Mouse (Mus musculus) midbrain, postnatal 0 days (tissue): ENCODE results near the gene Nfatc2ip. TPM values are rescaled to one million over a fixed set of nuclear protein-coding genes. Genes with fewer than 3 reads are reported as not detected.

Experiments used
- ATAC-seq: fragments of 200-750 bp; cut with Nextera tagmentation; 2 replicates; pipeline ENCODE4 v1.8.0; 2017; ENCODE audit warnings: moderate number of reproducible peaks, mild to moderate bottlenecking, moderate TSS enrichment, moderate library complexity; ENCODE audit not compliant: low FRiP score
- DNase-seq: peaks from one replicate; pipeline ENCODE4 v3.0.0-alpha.2; 2015; ENCODE audit warnings: low spot score
- H3K27ac ChIP-seq: fragments of 300-500 bp; sonication (generic); 2 replicates; pipeline ENCODE4 v1.5.1; 2014; ENCODE audit warnings: low read depth, mild to moderate bottlenecking, low read length, mixed read lengths
- H3K27me3 ChIP-seq: fragments of 300-500 bp; sonication (generic); 2 replicates; pipeline ENCODE4 v1.6.1; 2014; ENCODE audit warnings: low read length, control low read depth, mixed read lengths; ENCODE audit not compliant: insufficient read depth
- H3K36me3 ChIP-seq: fragments of 300-500 bp; sonication (generic); 2 replicates; pipeline ENCODE4 v1.6.1; 2014; ENCODE audit warnings: low read length, control low read depth, mixed read lengths; ENCODE audit not compliant: insufficient read depth
- H3K4me1 ChIP-seq: fragments of 300-500 bp; sonication (generic); 2 replicates; pipeline ENCODE4 v1.6.1; 2014; ENCODE audit warnings: mild to moderate bottlenecking, control low read depth, antibody characterized with exemption, low read length, mixed read lengths; ENCODE audit not compliant: insufficient read depth
- H3K4me2 ChIP-seq: fragments of 300-500 bp; sonication (generic); 2 replicates; pipeline ENCODE4 v1.6.1; 2014; ENCODE audit warnings: low read depth, mild to moderate bottlenecking, low read length, mixed read lengths; ENCODE audit not compliant: poor library complexity, severe bottlenecking
- H3K4me3 ChIP-seq: fragments of 300-500 bp; sonication (generic); 2 replicates; pipeline ENCODE4 v1.5.1; 2014; ENCODE audit warnings: low read depth, mild to moderate bottlenecking, low read length, moderate library complexity
- H3K9ac ChIP-seq: fragments of 300-500 bp; sonication (generic); replicated peaks from 2 replicates; pipeline ENCODE4 v1.6.1; 2014; ENCODE audit warnings: mild to moderate bottlenecking, low read length, moderate library complexity, mixed read lengths; ENCODE audit not compliant: poor library complexity, severe bottlenecking
- H3K9me3 ChIP-seq: fragments of 300-500 bp; sonication (generic); 2 replicates; pipeline ENCODE4 v1.6.1; 2016; ENCODE audit warnings: low read length, control low read depth
- CTCF ChIP-seq: IDR thresholded peaks from 2 replicates; pipeline ENCODE4 v1.5.1; 2016; ENCODE audit warnings: antibody characterized with exemption, mild to moderate bottlenecking
- WGBS: fragments of 180-500 bp; shearing (Covaris S2); extraction: QIAGEN DNeasy Blood & Tissue Kit; methylation state at CpG from one replicate; pipeline ENCODE4 v1.1.7; 2014; 5-methylcytosine and 5-hydroxymethylcytosine counted together
- polyA plus RNA-seq: library from polyadenylated mRNA; unstranded; fragments of >200 nt; fragmentation: Nextera tagmentation; extraction: Ambion mirVana; gene quantifications from 2 replicates; pipeline ENCODE4 v1.2.1, GENCODE M21; 2015
- total RNA-seq: library from RNA; depleted of rRNA; stranded (reverse); fragments of >200 nt; gene quantifications from 2 replicates; pipeline ENCODE4 v1.2.3, GENCODE M21; 2014

The Nfatc2ip gene
- total and polyA plus RNA-seq, 2 experiments from 2014 or later = 2.4 to 6.0 TPM

GRCm38 (mm10) chr7:126377278-126378158, 19.0 kb downstream of the Nfatc2ip start, which contains the start of gene Spns1:
Spns1 (minus strand) TSS chr7:126377450.
- Histone ChIP-seq H3K27me3 (no peaks in the 10 kb centered on the region), H3K9me3 (no peaks in the 10 kb centered on the region), H3K4me3 (peak within 1 kb of the TSS; percentile 91), H3K9ac (peak within 1 kb of the TSS; percentile 82), H3K27ac (peak within 1 kb of the TSS; percentile 81), H3K4me1 (peaks cover 8% of the 10 kb centered on the region; the same call in 1 of the 2 replicates), H3K36me3 (peaks cover 12% of the 10 kb centered on the region), H3K4me2 (peak within 1 kb of the TSS; percentile 96)
- WGBS = under 1% methylated on average over 33 of the region's 33 CpGs
- DNase-seq (peak; percentile 99), ATAC-seq (peak; percentile 96)
- peak; percentile 91 for TF ChIP-seq CTCF

DNA sequence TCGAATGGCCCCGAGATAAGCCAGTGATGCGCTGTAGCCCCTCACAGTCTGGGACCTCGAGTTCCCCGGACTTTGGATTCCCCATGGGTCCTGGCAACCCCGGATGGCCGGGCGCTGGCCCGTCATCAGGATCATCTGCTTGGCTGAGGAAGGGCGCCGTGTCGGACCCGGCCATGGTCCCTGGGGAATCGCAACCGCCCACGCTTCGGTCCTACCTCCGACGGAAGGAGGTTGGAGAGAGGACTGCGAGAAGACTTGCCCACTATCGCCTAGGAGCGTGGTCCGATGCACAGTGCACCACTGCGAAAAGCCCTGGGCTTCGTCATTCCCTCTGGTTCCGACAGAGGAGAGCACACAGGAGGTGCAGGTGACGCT, 19.6 kb downstream of the Nfatc2ip start:
- peak overlapping the region; percentile 91 for H3K4me3 ChIP-seq
- ATAC-seq = peak; percentile 47
- 1% methylated on average over 27 of the region's 27 CpGs for WGBS
- no peak for DNase-seq
- no peaks in the 10 kb centered on the region for H3K9me3 ChIP-seq
- no peak for TF ChIP-seq CTCF
- H3K9ac ChIP-seq = peak overlapping the region; percentile 82
- no peaks in the 10 kb centered on the region for H3K27me3 ChIP-seq
- H3K27ac ChIP-seq = peak overlapping the region; percentile 57
- peaks cover 18% of the 10 kb centered on the region for H3K36me3 ChIP-seq
- peaks cover 8% of the 10 kb centered on the region; the same call in 1 of the 2 replicates for H3K4me1 ChIP-seq
- H3K4me2 ChIP-seq = peak overlapping the region; percentile 96

GRCm38 (mm10) chr7:126375012-126375411, 21.5 kb downstream of the Nfatc2ip start:
- H3K4me1 ChIP-seq = peaks cover 8% of the 10 kb centered on the region; the same call in 1 of the 2 replicates
- peaks cover 37% of the 10 kb centered on the region for H3K36me3 ChIP-seq
- WGBS = 86% methylated on average over 5 of the region's 5 CpGs
- TF ChIP-seq CTCF = peak; percentile 43
- DNase-seq (no peak), ATAC-seq (no peak)
- H3K4me3 ChIP-seq = no peak overlapping the region
- no peaks in the 10 kb centered on the region for H3K9me3 ChIP-seq
- H3K27ac ChIP-seq = no peak overlapping the region
- H3K4me2 ChIP-seq = no peak overlapping the region
- H3K27me3 ChIP-seq = no peaks in the 10 kb centered on the region
- no peak overlapping the region for H3K9ac ChIP-seq

- WGBS = 81% methylated on average over 6 of the region's 6 CpGs
- DNase-seq = no peak
- peaks cover 41% of the 10 kb centered on the region for H3K36me3 ChIP-seq
Observed at GRCm38 (mm10) chr7:126374526-126374925, 22.0 kb downstream of the Nfatc2ip start.

DNA sequence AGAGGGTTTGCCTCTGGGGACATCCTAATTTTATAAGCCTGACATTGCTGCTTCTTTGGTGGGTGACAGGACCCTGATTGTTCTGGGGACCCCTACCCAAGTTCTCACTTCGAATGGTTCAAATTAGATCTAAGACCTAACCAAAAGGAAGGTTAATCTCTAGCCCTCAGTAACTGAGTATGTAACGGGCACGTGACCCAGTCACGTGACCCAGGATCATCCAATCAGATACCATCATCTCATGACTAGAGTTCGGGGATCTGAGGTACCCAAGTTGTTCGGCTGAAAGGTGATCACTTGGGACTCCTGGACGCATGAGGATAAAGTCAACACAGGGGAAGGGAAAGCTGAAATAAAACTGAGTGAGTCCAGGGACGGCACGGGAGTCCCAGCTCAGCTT, 23.5 kb downstream of the Nfatc2ip start:
- no peak for DNase-seq
- no peaks in the 10 kb centered on the region for H3K9me3 ChIP-seq
- peaks cover 8% of the 10 kb centered on the region; the same call in 1 of the 2 replicates for H3K4me1 ChIP-seq
- peaks cover 46% of the 10 kb centered on the region for H3K36me3 ChIP-seq
- H3K27ac ChIP-seq = no peak overlapping the region
- no peak overlapping the region for H3K4me2 ChIP-seq
- no peak for ATAC-seq
- no peak overlapping the region for H3K9ac ChIP-seq
- 90% methylated on average over 9 of the region's 9 CpGs for WGBS
- TF ChIP-seq CTCF = no peak
- no peak overlapping the region for H3K4me3 ChIP-seq
- H3K27me3 ChIP-seq = no peaks in the 10 kb centered on the region

More at GRCm38 (mm10) chr7:126374526-126374925, 22.0 kb downstream of the Nfatc2ip start:
- no peak overlapping the region for H3K4me2 ChIP-seq
- H3K9me3 ChIP-seq = no peaks in the 10 kb centered on the region
- ATAC-seq = no peak
- TF ChIP-seq CTCF = no peak
- no peak overlapping the region for H3K27ac ChIP-seq
- peaks cover 8% of the 10 kb centered on the region; the same call in 1 of the 2 replicates for H3K4me1 ChIP-seq
- no peak overlapping the region for H3K4me3 ChIP-seq
- H3K9ac ChIP-seq = no peak overlapping the region
- no peaks in the 10 kb centered on the region for H3K27me3 ChIP-seq

DNA sequence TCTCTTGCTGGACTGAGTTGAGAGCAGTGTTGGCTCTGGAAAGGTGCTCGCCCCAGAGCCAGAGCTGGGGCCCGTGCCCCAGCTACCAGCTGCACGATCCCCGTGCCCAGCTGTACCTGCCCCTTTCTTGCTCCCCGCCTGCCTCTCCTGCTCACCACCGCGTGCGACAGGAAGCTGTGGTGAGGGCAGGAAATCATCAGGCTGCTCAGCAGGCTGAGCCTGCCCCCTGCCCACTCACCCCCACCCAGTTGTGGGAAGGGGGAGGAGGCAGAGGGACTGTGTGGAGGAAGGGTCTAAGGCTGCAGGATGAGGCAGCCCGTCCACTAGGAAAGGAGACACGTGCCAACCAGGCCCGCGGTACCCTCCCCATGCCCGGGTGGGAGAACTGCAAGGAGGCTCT, 27.1 kb downstream of the Nfatc2ip start, which contains the start of gene Lat:
Gene Lat (minus strand): TSS at position 178 of the 400 bp plus-strand sequence.
- no peak for DNase-seq
- WGBS = 86% methylated on average over 13 of the region's 13 CpGs
- no peaks in the 10 kb centered on the region for H3K27me3 ChIP-seq
- H3K4me2 ChIP-seq = no peak within 1 kb of the TSS
- ATAC-seq = no peak
- no peak for TF ChIP-seq CTCF
- H3K9me3 ChIP-seq = no peaks in the 10 kb centered on the region
- no peak within 1 kb of the TSS for H3K4me3 ChIP-seq
- peaks cover 47% of the 10 kb centered on the region for H3K36me3 ChIP-seq
- H3K27ac ChIP-seq = no peak within 1 kb of the TSS
- no peaks in the 10 kb centered on the region for H3K4me1 ChIP-seq
- no peak within 1 kb of the TSS for H3K9ac ChIP-seq
